Mouse (Mus musculus) lung, adult 2 months (tissue): ENCODE measurements at regions not wholly inside any gene's neighbourhood (a gene's known extent, or its start where the extent isn't known, plus 50 kb on each side); places are given as distances from the start of the nearest gene placed in this dataset.

Experiments used
- DNase-seq: peaks from one replicate; pipeline ENCODE4 v3.0.0; 2022
- H3K4me1 ChIP-seq: fragments of 200-500 bp; 2 replicates; pipeline ENCODE4 v1.6.1; 2011; ENCODE audit warnings: low read length; ENCODE audit not compliant: control insufficient read depth, insufficient read depth
- H3K4me3 ChIP-seq: fragments of 200-500 bp; replicated peaks from 2 replicates; pipeline ENCODE3; 2011; ENCODE audit warnings: low read depth, mild to moderate bottlenecking, control low read depth, low read length; ENCODE audit errors: extremely low read depth
- CTCF ChIP-seq: fragments of 200-500 bp; IDR thresholded peaks from 2 replicates; pipeline ENCODE4 v1.5.1; 2011; ENCODE audit warnings: mild to moderate bottlenecking, low read length, control low read depth; ENCODE audit not compliant: insufficient read depth
- POLR2A ChIP-seq: fragments of 200-500 bp; IDR thresholded peaks from 2 replicates; pipeline ENCODE4 v1.6.1; 2011; ENCODE audit warnings: low read depth, mild to moderate bottlenecking, control low read depth, low read length, borderline replicate concordance; ENCODE audit errors: extremely low read depth
- WGBS: fragments of 180-500 bp; shearing (Covaris S2); methylation state at CpG from one replicate; pipeline ENCODE4 v1.1.7; 2018; 5-methylcytosine and 5-hydroxymethylcytosine counted together

DNA sequence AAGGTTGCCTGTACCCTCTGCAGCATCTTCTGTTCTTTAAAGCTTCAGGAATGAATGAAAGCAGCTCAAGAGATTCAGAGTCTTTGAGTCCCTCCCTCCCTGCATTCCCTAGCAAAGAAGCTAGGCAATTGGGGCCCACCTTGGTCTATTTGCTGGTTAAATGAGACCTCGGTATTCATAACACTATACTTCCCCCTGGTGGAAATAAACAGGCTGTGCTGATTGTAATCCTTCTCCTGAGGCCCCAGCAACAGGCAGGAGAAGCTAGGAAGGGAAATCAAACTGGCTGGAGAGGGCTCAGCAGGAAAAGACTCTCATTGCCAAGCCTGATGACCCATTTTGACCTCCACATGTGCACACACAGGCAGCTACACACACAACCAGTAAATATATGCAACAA, 137.1 kb downstream of the Sh3bp4 start:
- TF ChIP-seq CTCF (no peak), POLR2A (no peak)
- 10% methylated on average over 1 of the region's 1 CpGs for WGBS
- DNase-seq: no peak

DNA sequence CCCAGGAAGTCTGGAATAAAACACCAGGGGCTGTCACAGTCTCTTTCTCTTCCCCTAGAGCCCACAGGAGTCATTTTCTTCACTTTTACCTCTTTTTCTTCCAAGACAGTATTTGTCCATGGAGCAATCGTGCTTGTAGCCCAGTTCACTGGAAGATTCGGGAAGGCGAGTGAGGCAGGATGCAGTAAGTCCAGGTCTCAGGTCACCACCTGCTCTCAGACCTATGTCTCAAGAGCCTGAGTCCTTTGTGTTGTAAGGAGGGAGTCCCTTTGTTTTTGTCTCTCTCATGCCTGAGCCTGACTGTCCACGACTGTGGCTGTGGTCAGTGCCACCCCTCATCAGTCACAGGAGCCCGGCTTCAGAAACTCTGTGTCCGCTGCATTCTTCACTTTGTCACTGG, 140.9 kb downstream of the Sh3bp4 start:
- no peaks in the 10 kb centered on the region for H3K4me1 ChIP-seq
- DNase-seq: no peak
- TF ChIP-seq POLR2A (no peak), CTCF (no peak)
- WGBS: 87% methylated on average over 6 of the region's 6 CpGs
- H3K4me3 ChIP-seq: no peak overlapping the region

More for the DNA sequence above, 137.1 kb downstream of the Sh3bp4 start:
- no peaks in the 10 kb centered on the region for H3K4me1 ChIP-seq
- no peak overlapping the region for H3K4me3 ChIP-seq

DNA sequence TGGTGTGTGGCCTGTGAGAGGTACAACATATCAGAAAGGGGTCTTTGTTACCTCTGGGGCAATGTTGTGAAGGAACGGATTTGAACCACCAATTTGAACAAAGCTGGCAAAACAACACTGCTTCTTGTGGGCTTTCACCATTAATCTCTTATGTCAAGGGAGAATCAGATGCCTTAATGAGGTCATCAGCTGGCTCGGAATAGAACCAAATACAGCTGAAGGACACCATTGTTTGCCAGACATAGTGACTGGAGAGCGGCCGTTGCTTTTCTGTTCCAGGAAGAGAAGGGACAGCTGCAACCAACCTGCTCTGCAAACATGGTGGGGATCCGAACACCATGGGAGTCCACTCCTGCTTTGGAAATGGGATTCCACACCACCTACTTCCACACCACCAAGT, 158.2 kb downstream of the Sh3bp4 start:
- no peak for DNase-seq
- Histone ChIP-seq H3K4me3 (no peak overlapping the region), H3K4me1 (no peaks in the 10 kb centered on the region)
- TF ChIP-seq CTCF (no peak), POLR2A (no peak)
- WGBS: 51% methylated on average over 5 of the region's 5 CpGs

DNA sequence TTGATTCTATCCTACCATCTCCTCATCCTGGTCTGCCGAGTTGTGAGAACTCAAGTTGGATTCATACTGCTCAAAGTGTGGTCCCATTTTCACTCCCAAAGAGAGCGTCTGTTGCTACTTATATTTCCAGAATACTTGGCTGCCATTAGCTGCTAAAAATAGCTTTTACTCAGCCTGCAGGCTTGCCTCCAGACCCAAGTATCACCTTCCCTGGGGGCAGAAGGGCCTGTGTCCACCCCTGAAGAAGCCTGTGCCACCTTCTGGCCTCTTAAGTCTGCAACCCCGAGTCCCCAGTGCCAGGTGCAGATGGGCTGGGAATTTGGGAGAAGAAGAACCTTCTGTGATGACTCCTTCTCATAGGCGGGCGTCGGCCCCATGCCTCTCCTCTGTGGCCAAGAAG, 161.5 kb downstream of the Sh3bp4 start:
- WGBS: 84% methylated on average over 6 of the region's 6 CpGs
- TF ChIP-seq POLR2A (no peak), CTCF (no peak)
- DNase-seq: no peak
- no peaks in the 10 kb centered on the region for H3K4me1 ChIP-seq
- no peak overlapping the region for H3K4me3 ChIP-seq

DNA sequence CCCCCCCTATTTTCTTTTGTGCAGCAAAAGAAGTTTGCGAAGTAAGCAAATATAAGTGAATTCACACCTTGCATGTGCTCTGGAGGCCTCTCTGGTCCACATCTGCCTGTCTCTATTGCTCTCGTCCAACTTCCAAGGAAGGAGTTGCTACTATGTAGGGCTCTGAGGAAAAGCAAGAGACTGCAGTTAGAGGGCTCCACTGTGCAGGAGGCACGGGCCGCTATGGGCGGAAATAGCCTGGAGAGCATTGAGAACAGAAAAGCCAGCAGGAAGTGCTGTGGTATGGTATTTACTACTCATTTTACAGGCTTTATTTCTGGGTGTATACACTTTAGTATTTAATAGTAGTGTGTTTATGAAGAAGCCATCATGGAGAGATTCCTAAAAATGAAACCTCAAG, 162.2 kb downstream of the Sh3bp4 start:
- WGBS: 64% methylated on average over 5 of the region's 5 CpGs
- DNase-seq: no peak
- H3K4me3 ChIP-seq: no peak overlapping the region
- no peaks in the 10 kb centered on the region for H3K4me1 ChIP-seq
- no peak for TF ChIP-seq CTCF
- TF ChIP-seq POLR2A: no peak

DNA sequence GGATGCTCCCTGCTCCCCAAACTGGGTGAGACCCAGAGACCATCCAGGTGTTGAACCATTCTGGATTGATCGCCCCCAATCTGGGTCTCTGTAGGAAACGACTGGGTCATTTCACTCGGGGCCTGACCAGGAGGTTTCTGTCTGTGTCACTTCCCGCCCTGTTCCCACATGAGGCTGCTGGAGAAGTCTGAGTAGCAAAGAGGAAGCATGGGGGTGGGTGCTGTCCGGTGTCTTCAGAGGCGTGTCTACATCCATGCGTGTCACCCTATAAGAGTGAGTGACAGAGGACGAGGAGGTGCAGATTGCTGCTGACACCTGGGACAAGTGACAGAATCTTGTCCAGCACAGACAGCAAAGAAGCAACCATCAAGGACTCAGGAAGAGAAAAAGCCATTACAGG, 164.7 kb downstream of the Sh3bp4 start:
- TF ChIP-seq POLR2A: no peak
- TF ChIP-seq CTCF: no peak
- Histone ChIP-seq H3K4me3 (no peak overlapping the region), H3K4me1 (no peaks in the 10 kb centered on the region)
- DNase-seq: peak; percentile 21
- WGBS: 25% methylated on average over 8 of the region's 8 CpGs

DNA sequence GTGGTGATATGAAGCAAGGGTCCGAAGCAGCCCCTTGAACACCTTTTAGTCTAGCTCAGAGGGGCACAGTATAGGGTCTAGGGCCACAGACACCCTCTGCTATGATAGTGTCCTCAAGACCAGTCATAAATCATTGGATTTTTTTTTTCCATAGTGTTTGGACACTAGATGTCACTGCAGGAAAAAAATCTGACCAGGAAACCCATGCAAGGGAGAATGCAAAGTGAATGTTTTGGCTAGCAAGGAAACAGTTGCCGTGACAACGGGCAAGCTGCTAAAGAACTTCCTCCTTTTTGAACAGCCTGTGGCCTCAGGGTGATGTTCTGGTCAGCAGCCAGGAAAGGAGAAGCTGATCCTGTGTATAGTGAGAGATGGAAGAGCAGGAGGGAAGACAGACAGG, 165.1 kb downstream of the Sh3bp4 start:
- Histone ChIP-seq H3K4me3 (no peak overlapping the region), H3K4me1 (no peaks in the 10 kb centered on the region)
- no peak for TF ChIP-seq POLR2A
- no peak for TF ChIP-seq CTCF
- peak; percentile 46 for DNase-seq
- WGBS: 13% methylated on average over 3 of the region's 3 CpGs

DNA sequence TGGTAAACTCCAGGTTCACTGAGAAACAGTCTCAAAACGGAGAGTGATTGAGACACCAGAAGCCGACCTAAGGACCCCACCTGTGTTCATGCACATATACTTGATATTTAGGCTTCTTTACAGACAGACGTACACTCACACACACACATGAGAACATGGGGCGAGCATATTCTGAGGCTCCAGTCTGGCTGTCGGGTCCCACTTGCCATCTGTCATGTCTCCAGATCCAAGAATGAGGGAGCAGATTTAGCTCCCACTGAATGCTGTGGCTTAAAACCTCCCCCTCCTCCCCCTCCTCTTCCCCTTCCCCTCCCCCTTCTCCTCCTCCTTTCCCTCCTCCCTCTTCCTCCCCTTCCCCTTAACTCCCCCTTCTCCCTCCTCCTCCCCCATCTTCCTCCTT, 167.5 kb downstream of the Sh3bp4 start:
- DNase-seq: no peak
- no peak overlapping the region for H3K4me3 ChIP-seq
- no peaks in the 10 kb centered on the region for H3K4me1 ChIP-seq
- WGBS: 69% methylated on average over 5 of the region's 5 CpGs
- no peak for TF ChIP-seq CTCF
- TF ChIP-seq POLR2A: no peak

DNA sequence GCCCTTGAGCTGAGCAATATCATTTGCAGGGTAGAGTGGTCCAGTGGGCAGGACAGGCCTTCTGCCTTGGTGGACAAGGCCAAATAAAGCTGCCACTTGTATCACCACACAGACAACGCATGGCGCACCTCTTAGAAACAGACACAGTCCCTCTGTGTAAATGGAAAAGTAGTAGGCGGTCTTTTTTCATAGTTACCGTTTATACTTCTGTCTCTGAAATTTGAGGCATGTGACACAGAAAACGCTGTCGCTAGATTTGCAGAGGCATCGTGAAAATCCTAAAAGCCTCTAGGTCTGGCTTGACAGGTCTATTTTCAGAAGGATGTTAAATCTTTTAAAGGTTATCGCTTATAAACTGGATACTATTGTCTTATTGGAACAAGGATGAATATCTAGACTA, 174.4 kb downstream of the Sh3bp4 start:
- no peaks in the 10 kb centered on the region for H3K4me1 ChIP-seq
- WGBS: 79% methylated on average over 8 of the region's 8 CpGs
- H3K4me3 ChIP-seq: no peak overlapping the region
- TF ChIP-seq POLR2A: no peak
- no peak for TF ChIP-seq CTCF
- DNase-seq: no peak

DNA sequence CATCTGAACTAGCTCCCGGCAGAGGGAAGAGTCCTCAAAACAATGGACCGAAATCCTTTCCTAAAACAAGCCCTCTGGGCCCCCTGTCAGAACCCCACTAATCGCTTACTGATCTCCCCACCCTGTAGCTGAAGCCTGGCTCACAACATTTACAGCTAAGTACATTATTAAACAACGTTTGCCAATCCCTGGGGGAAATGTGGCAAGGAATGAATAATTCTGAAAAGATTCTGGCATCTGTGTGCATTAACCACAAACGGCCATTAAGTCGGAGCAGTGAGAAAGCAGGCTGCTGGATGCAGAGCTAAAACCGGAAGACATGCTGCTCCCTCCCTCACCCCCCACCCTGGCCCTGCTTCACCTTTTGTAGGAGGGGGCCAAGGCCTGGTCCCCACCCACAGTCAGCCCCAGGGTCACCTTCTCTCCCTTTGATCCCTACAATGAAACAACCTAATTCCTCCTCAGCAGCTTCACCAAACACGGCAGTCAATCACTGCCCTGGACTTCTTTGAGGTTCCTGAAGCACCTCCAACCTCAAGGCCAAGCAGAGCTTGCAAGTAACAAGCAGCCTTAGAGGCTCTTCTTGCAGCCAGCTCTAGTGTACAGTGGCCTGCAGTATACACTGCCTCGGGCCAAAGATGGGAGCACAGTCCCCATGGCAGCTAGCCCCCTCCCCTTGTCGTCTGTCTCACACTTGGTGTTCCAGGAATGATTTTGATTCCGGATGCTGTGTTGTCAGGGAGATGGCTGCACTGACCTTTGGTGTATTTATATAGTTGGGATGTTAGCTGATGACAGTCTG, 175.2 kb downstream of the Sh3bp4 start:
- DNase-seq: no peak
- H3K4me3 ChIP-seq: no peak overlapping the region
- TF ChIP-seq POLR2A: no peak
- TF ChIP-seq CTCF: no peak
- WGBS: 33% methylated on average over 11 of the region's 11 CpGs
- no peaks in the 10 kb centered on the region for H3K4me1 ChIP-seq
